Mouse (Mus musculus) hindbrain, embryonic 13.5 days (tissue): ENCODE results near the gene Il4i1. TPM values are rescaled to one million over a fixed set of nuclear protein-coding genes. Genes with fewer than 3 reads are reported as not detected.
A peak's percentile ranks its signal among the peaks of the same experiment; 100 is the strongest.

Experiments
- ATAC-seq: fragments of 200-750 bp; cut with Nextera tagmentation; 2 replicates; pipeline ENCODE4 v1.8.0; 2017; ENCODE audit warnings: moderate TSS enrichment; ENCODE audit not compliant: low FRiP score
- H3K27ac ChIP-seq: fragments of 300-500 bp; sonication (generic); 2 replicates; pipeline ENCODE4 v1.5.1; 2015; ENCODE audit warnings: inconsistent platforms, mild to moderate bottlenecking, moderate library complexity
- H3K27me3 ChIP-seq: fragments of 300-500 bp; sonication (generic); 2 replicates; pipeline ENCODE4 v1.6.1; 2015; ENCODE audit warnings: mild to moderate bottlenecking, inconsistent platforms
- H3K36me3 ChIP-seq: fragments of 300-500 bp; sonication (generic); 2 replicates; pipeline ENCODE4 v1.6.1; 2015; ENCODE audit warnings: mild to moderate bottlenecking, inconsistent platforms
- H3K4me1 ChIP-seq: fragments of 300-500 bp; sonication (generic); replicated peaks from 2 replicates; pipeline ENCODE4 v1.6.1; 2015; ENCODE audit warnings: inconsistent platforms
- H3K4me2 ChIP-seq: fragments of 300-500 bp; sonication (generic); 2 replicates; pipeline ENCODE4 v1.6.1; 2015; ENCODE audit warnings: inconsistent platforms, mild to moderate bottlenecking, moderate library complexity
- H3K4me3 ChIP-seq: fragments of 300-500 bp; sonication (generic); 2 replicates; pipeline ENCODE4 v1.5.1; 2015; ENCODE audit warnings: mild to moderate bottlenecking, inconsistent platforms
- H3K9ac ChIP-seq: fragments of 300-500 bp; sonication (generic); 2 replicates; pipeline ENCODE4 v1.6.1; 2015; ENCODE audit warnings: mild to moderate bottlenecking, inconsistent platforms
- H3K9me3 ChIP-seq: fragments of 300-500 bp; sonication (generic); 2 replicates; pipeline ENCODE4 v1.6.1; 2016; ENCODE audit warnings: inconsistent platforms
- WGBS: fragments of 180-500 bp; shearing (Covaris S2); methylation state at CpG from one replicate; pipeline ENCODE4 v1.1.7; 2015; 5-methylcytosine and 5-hydroxymethylcytosine counted together
- polyA plus RNA-seq: library from polyadenylated mRNA; unstranded; fragments of >200 nt; fragmentation: Nextera tagmentation; extraction: Ambion mirVana; gene quantifications from 2 replicates; pipeline ENCODE4 v1.2.1, GENCODE M21; 2015

Il4i1 gene
- polyA plus RNA-seq, result 1.6 and 1.7 TPM in 2 replicates

DNA sequence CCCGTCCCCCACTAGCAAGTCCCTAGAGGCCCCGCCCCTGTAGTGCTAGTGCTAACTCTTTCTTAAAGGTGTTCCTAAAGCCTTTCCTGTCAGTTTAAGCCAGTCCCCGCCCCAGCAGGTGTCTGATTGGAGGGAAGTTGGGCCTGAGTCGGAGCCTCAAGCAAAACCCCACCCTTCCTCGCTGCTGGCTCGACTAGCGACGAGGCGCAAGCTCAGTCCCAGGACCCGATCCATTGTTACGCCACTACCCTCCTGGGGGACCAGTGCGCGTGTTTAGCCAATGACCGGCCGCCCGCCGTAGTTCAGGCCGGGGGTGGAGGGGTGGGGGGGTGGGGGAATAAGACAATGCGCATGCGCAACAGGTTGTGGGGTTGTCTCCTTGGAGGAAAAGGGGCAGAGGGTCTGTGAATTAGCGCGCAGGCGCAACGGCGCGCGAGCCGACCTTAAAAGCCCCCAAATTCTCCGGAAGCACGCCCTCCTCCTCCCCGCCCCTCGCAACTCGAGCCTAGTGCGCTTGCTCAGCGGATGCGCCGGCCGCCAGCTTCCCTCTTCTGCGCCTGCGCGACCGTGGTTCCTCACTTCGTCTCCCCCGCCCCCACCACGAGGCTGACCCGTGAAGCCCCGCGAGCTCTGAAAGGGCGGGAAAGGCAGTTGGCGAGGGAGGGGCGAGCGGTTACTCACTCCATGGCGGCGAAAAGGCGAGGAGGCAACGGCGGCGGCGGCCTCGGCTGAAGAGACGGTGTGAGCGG, at the start of gene Il4i1, which contains the start of gene Nup62:
Gene Il4i1 (plus strand): TSS at position 667 of the 749 bp plus-strand sequence.
Gene Nup62 (plus strand): TSS at position 368 of the 749 bp plus-strand sequence.
- H3K27ac ChIP-seq, result peak within 1 kb of the TSS; percentile 94
- WGBS, result 0% methylated on average over 62 of the region's 62 CpGs
- peak within 1 kb of the TSS; percentile 93 for H3K9ac ChIP-seq
- H3K4me3 ChIP-seq, result peak within 1 kb of the TSS; percentile 84
- ATAC-seq, result peak; percentile 95
- peaks cover 46% of the 10 kb centered on the region for H3K4me1 ChIP-seq
- no peaks in the 10 kb centered on the region for H3K27me3 ChIP-seq
- peak within 1 kb of the TSS; percentile 83 for H3K4me2 ChIP-seq
- H3K36me3 ChIP-seq, result peaks cover 7% of the 10 kb centered on the region; the same call in 1 of the 2 replicates
- H3K9me3 ChIP-seq, result no peaks in the 10 kb centered on the region

DNA sequence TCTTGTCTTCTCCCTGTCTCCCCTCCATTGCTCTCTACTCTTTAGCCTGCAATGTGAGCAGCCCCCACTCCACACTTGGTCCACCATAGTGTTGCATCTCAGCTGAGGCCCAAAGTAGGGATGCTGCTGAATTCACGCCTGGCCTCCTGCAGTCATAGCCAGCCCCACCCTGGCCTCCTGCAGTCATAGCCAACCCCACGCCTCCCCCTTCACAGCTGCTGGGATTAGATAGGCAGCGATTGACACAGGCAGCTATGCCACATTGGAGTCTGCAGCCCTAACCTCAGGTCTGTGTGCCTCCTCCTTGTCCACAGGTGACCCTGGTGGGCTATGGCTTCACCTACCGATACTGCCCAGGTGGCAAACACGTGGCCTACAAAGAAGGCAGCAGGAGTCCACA, 48.1 kb upstream of the Il4i1 start:
- Histone ChIP-seq H3K4me3 (no peak overlapping the region), H3K36me3 (peaks cover 91% of the 10 kb centered on the region), H3K4me1 (no peaks in the 10 kb centered on the region), H3K9me3 (no peaks in the 10 kb centered on the region), H3K27me3 (no peaks in the 10 kb centered on the region), H3K27ac (no peak overlapping the region), H3K9ac (no peak overlapping the region), H3K4me2 (no peak overlapping the region)
- 86% methylated on average over 5 of the region's 5 CpGs for WGBS
- ATAC-seq, result no peak

DNA sequence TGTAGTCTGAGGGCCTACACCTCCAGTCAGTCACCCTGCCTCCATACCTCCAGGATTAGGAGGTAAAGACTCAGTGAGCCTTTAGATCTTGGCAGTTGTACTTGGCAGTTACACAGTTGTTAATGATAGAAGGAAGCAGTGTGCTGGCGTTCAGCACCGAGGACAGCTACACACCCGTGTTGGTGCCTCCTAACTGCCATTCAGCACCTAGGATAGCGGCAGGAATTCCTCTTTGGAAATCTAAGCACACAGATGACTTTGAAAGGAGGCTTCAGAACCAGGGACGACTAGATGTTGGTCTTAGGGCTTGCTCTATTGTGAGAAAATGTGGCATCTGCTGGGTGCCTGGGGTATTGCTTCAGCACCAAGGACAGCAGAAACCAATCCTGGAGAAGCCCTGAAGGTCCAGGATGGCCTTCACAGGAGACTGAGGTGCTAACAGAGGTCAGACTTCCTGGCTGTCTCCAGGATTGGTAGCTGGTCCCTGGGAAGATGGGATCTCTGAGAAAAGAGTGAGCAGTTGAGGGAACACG, 46.1 kb upstream of the Il4i1 start:
- H3K4me1 ChIP-seq, result no peaks in the 10 kb centered on the region
- H3K9ac ChIP-seq, result no peak overlapping the region
- no peak overlapping the region for H3K4me2 ChIP-seq
- WGBS, result 19% methylated on average over 6 of the region's 6 CpGs
- no peaks in the 10 kb centered on the region for H3K27me3 ChIP-seq
- peaks cover 92% of the 10 kb centered on the region for H3K36me3 ChIP-seq
- no peaks in the 10 kb centered on the region for H3K9me3 ChIP-seq
- no peak overlapping the region for H3K4me3 ChIP-seq
- ATAC-seq, result no peak
- no peak overlapping the region for H3K27ac ChIP-seq

DNA sequence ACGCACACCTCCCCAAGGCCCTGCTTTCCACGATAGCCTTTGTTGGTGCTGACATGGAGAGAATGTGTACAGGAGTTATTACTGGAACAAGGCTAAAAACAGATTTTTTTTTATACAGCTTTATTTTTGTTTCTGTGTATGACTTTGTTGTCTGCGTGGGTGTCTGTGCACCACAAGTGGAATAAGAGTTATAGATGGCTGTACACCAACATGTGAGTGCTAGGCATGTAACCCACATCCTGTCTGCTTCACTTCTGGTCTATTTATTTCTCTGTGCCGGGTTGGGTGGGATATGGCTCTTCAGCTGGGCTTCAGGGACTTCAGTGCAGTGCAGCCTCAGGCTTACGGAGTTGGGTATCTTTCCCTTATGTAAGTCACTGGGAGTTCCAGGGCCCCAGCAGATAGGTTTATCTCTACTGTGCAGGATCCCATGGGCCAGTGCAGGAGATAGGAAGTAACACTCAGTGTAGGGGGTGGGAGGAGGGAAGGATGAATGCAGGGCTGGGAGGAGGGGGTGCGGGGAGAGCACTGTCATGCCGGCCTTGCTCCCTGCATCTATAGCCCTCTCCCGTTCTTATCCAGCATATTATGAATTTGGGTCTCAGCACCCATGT, 43.5 kb upstream of the Il4i1 start:
- Histone ChIP-seq H3K9ac (no peak overlapping the region), H3K4me2 (no peak overlapping the region), H3K4me3 (no peak overlapping the region), H3K27me3 (no peaks in the 10 kb centered on the region), H3K4me1 (no peaks in the 10 kb centered on the region), H3K36me3 (peaks cover 90% of the 10 kb centered on the region), H3K9me3 (no peaks in the 10 kb centered on the region), H3K27ac (no peak overlapping the region)
- no peak for ATAC-seq
- 89% methylated on average over 8 of the region's 8 CpGs for WGBS

DNA sequence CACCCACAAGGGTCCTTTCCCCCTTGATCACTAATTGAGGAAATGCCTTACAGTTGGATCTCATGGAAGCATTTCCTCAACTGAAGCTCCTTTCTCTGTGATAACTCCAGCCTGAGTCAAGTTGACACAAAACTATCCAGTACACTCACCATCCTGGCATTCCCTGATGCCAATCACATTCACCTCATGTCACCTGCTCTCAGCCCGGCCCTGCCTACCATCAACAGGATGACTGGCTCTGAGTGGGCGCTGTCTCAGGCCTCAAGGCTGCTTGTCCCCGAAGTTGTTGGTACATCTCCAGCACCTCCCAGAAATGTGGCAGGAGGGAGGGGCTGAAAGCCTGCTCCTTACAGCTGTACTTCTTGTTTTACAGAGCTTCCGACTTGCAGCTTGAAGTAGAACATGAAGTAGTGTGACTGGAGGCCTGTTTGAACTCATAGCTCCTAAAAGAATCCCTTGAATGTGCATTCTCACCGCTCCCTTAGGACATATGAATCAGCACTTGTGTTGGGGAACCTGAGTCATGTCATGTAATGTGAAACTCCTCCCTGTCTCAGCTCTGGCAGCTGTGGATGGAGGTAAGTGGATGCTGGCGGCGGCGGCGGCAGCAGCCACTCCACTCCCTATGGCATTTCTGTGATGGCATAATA, 39.2 kb upstream of the Il4i1 start:
- no peak for ATAC-seq
- Histone ChIP-seq H3K9me3 (no peaks in the 10 kb centered on the region), H3K4me2 (no peak overlapping the region), H3K4me3 (no peak overlapping the region), H3K27ac (no peak overlapping the region), H3K9ac (no peak overlapping the region), H3K36me3 (peaks cover 62% of the 10 kb centered on the region), H3K27me3 (no peaks in the 10 kb centered on the region), H3K4me1 (no peaks in the 10 kb centered on the region)
- WGBS, result 95% methylated on average over 9 of the region's 9 CpGs

DNA sequence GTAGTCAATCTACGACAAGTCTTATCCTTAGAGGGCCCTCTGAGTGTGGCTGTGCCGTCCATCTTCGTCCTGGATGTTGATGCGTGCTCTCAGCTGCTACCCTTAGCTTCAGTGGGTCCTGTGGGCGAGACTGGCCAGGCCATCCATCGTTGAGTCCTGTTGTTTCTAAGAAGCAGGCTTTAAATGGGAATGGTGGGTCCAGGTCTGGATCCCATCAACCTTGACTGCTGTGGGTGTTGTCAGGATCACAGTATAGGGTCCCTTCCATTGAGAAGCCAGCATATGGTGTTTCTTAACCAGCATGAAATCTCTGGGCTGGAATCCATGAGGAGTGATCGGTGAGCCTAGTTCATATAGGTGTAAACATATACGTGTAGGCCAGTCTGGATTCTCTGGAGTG, 36.1 kb upstream of the Il4i1 start:
- H3K4me1 ChIP-seq, result no peaks in the 10 kb centered on the region

DNA sequence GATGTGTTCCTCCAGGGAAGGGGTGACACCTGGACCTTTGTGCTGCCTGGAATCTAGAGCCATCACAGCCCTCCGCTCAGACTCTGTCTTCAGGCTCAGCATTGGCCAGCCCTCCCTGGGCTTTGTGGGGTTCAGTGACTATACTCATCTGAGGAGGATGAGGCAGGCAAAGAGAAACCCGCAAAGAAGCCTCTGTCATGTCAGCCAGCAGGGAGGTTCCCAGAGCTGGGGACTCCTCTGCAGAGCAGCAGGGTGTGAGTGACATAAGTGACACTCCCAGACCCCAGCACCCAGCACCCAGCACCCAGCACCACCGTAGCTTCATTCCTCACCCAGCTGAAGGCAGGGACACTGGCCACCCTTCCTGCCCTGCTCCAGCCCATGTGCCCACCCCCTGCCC, 26.7 kb upstream of the Il4i1 start:
- 81% methylated on average over 3 of the region's 3 CpGs for WGBS
- H3K27ac ChIP-seq, result no peak overlapping the region
- no peak overlapping the region for H3K4me2 ChIP-seq
- no peak for ATAC-seq
- H3K9me3 ChIP-seq, result no peaks in the 10 kb centered on the region
- H3K9ac ChIP-seq, result no peak overlapping the region
- no peak overlapping the region for H3K4me3 ChIP-seq
- H3K4me1 ChIP-seq, result no peaks in the 10 kb centered on the region
- no peaks in the 10 kb centered on the region for H3K27me3 ChIP-seq
- no peaks in the 10 kb centered on the region for H3K36me3 ChIP-seq

More for the DNA sequence above, 36.1 kb upstream of the Il4i1 start:
- Histone ChIP-seq H3K4me3 (no peak overlapping the region), H3K36me3 (peaks cover 36% of the 10 kb centered on the region), H3K4me2 (no peak overlapping the region), H3K9me3 (no peaks in the 10 kb centered on the region), H3K27ac (no peak overlapping the region), H3K9ac (no peak overlapping the region), H3K27me3 (no peaks in the 10 kb centered on the region)
- WGBS, result 91% methylated on average over 8 of the region's 8 CpGs
- ATAC-seq, result no peak

DNA sequence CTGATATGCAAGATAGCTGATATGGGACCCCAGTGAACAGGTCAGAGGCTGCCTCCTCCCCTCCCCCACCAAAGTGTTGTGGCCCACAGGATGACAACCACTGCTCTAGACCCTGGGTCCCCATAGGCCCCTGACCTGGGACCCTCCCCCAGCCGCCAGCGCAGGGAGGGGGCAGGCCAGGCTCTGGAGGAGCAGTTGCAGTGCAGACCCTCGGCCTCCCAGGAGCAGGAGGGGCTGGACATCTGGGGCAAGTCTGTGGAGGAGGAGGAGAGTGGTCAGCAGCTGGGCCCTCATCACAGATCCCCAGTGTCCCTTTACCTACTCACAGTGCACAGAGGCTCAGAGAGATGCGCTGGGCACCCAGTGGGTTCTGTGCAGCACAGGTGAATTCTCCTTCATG, 26.1 kb upstream of the Il4i1 start:
- Histone ChIP-seq H3K27me3 (no peaks in the 10 kb centered on the region), H3K36me3 (no peaks in the 10 kb centered on the region), H3K4me3 (no peak overlapping the region), H3K9ac (no peak overlapping the region), H3K27ac (no peak overlapping the region), H3K4me2 (no peak overlapping the region), H3K4me1 (no peaks in the 10 kb centered on the region), H3K9me3 (no peaks in the 10 kb centered on the region)
- ATAC-seq, result no peak
- 60% methylated on average over 4 of the region's 4 CpGs for WGBS

DNA sequence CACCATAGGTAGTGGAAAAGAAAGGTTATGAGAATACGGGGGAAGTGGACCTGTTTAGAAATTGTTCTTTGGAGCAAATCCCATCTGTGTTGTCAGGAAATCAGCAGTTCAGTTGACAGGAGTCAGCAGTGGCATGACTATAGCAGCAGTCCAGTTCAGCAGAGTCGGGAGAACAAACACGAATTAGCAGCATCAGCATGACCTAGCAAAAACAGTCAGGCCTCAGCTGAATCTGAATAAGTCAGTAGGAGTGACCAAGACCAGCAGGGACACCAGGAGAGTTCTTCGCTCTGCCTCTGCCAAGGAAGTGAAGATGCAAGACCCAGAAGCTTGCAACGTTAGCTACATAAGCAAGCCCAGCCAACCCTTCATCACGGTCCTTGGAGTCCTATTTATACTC, 23.4 kb upstream of the Il4i1 start:
- no peaks in the 10 kb centered on the region for H3K4me1 ChIP-seq
- H3K9ac ChIP-seq, result no peak overlapping the region
- H3K4me2 ChIP-seq, result no peak overlapping the region
- no peak for ATAC-seq
- 88% methylated on average over 6 of the region's 6 CpGs for WGBS
- no peaks in the 10 kb centered on the region for H3K9me3 ChIP-seq
- H3K27ac ChIP-seq, result no peak overlapping the region
- H3K4me3 ChIP-seq, result no peak overlapping the region
- H3K36me3 ChIP-seq, result no peaks in the 10 kb centered on the region
- no peaks in the 10 kb centered on the region for H3K27me3 ChIP-seq

DNA sequence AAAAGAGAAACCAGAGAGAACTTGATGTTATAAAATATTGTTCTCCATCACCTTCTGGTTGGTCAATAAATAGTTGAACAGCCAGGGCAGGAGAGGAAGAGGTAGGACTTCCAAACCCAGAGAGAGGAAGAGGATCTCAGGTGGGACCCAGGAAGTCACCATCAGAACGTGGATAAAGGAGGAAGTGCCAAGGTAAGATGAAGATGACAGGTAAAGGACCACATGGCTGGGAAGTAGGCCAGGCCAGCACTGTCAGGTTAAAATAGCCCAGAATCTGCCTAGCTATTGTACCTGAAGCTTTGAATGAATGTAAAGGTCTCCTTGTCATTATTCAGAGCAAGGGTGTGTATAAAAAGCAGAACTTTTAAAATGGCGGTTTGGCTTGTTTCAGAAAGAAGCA, 7.3 kb upstream of the Il4i1 start:
- Histone ChIP-seq H3K27me3 (0 out of 2 replicates have a peak, but pooled peaks cover 5% of the 10 kb centered on the region), H3K9me3 (no peaks in the 10 kb centered on the region), H3K4me2 (no peak overlapping the region), H3K4me3 (no peak overlapping the region), H3K4me1 (no peaks in the 10 kb centered on the region), H3K27ac (no peak overlapping the region), H3K9ac (no peak overlapping the region), H3K36me3 (peaks cover 10% of the 10 kb centered on the region; the same call in 1 of the 2 replicates)
- ATAC-seq, result no peak
- 86% methylated on average over 2 of the region's 2 CpGs for WGBS

DNA sequence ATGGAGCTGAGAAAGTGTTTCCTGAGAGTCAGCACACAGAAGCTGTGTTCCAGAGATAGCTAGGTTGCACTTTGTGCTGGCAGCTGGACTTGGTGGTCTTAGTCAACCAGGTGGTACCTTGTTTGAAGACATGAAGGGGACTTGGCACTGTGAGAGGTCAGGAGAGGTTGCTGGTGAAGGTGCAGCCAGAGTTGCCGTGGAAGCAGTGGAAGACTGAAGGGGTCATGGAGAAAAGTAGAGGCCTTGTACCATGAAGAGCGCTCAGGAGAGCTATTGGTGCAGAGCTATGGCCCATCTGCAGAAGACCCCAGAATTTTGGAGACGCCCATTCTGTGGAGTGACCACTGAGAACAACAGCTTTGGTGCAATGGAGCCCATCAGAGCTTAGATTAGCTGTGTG, 6.7 kb upstream of the Il4i1 start:
- H3K27me3 ChIP-seq, result 0 out of 2 replicates have a peak, but pooled peaks cover 5% of the 10 kb centered on the region
- no peak overlapping the region for H3K27ac ChIP-seq
- peaks cover 10% of the 10 kb centered on the region; the same call in 1 of the 2 replicates for H3K36me3 ChIP-seq
- H3K4me1 ChIP-seq, result no peaks in the 10 kb centered on the region
- H3K9ac ChIP-seq, result no peak overlapping the region
- ATAC-seq, result no peak
- H3K4me2 ChIP-seq, result no peak overlapping the region
- no peaks in the 10 kb centered on the region for H3K9me3 ChIP-seq
- H3K4me3 ChIP-seq, result no peak overlapping the region
- 89% methylated on average over 3 of the region's 3 CpGs for WGBS

DNA sequence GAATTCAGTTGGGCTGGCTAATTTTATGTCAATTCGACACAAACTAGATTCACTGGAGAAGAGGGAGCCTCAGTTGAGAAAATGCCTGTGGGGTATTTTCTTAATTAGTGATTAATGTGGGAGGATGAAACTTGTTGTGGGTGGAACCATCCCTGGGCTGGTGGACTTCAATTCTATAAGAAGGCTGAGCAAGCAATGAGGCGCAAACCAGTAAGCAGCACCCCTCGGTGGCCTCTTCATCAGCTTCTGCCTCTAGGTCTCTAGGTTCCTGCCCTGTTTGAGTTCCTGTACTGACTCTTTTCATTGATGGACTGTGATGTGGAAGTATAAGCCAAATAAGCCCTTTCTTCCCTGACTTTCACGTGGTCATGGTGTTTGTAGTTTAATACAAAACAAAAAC, 5.8 kb upstream of the Il4i1 start:
- ATAC-seq, result no peak
- H3K36me3 ChIP-seq, result peaks cover 10% of the 10 kb centered on the region; the same call in 1 of the 2 replicates
- WGBS, result 82% methylated on average over 4 of the region's 4 CpGs
- no peak overlapping the region for H3K9ac ChIP-seq
- H3K27ac ChIP-seq, result no peak overlapping the region
- no peak overlapping the region for H3K4me3 ChIP-seq
- peaks cover 7% of the 10 kb centered on the region for H3K4me1 ChIP-seq
- no peak overlapping the region for H3K4me2 ChIP-seq
- no peaks in the 10 kb centered on the region for H3K9me3 ChIP-seq
- 0 out of 2 replicates have a peak, but pooled peaks cover 5% of the 10 kb centered on the region for H3K27me3 ChIP-seq
